Mouse (Mus musculus) E14TG2a.4 (cell line): ENCODE data around the gene Hipk3.

Experiments
- CTCF ChIP-seq: conservative IDR thresholded peaks from 2 replicates; pipeline ENCODE4 v1.5.1; 2014; ENCODE audit warnings: low read length
- NANOG ChIP-seq: IDR thresholded peaks from 2 replicates; pipeline ENCODE4 v1.6.1; 2014; ENCODE audit warnings: borderline replicate concordance, low read length, mixed read lengths

GRCm38 (mm10) chr2:104497771-104498170, 3.5 kb upstream of the Hipk3 start:
- TF ChIP-seq CTCF = no peak
- no peak for TF ChIP-seq NANOG
